Comparison of ENCODE assay signal across 8 mouse cellular contexts in the genomic region with DNA sequence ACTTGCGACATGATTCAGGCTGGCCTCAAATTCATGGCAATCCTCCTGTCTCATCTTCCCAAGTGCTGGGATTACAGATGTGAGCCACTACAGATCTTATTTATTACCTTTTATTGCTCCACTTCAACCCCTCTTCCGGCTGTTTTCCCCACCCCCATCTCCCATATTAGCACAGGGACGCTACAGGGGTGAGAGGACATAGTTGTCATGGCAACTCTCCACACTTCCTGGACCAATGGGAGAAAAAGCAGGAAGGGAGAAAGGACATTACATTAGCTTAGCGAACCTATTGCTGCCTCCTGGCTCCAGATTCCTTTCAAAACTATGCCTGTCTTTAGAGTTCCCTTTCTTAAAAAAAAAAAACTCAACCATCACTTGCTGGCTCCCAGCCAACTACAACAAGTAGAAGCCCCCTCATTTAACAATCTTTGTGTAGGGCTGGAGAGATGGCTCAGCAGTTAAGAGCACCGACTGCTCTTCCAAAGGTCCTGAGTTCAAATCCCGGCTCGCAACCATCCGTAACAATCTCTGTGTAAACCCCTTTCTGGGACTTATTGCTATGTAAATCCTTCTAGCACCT. TPM values are rescaled to one million over a fixed set of nuclear protein-coding genes. Genes with fewer than 3 reads are reported as not detected.
A peak's percentile ranks its signal among the peaks of the same experiment; 100 is the strongest.
DNase-seq lines count a peak whose midpoint lies in the region; ATAC-seq and TF ChIP-seq lines count a peak whose summit lies in the region.

No protein-coding gene starts in this region.

- no peak for DNase-seq in kidney, adult 11 months
- peak; percentile 36 for DNase-seq in embryo, embryonic 10 days (ENCODE audit: low spot score)
- DNase-seq in midbrain, postnatal 0 days (ENCODE audit: low spot score), result peak; percentile 64
- DNase-seq in left cerebral cortex, postnatal 25 days (ENCODE audit: low spot score in 2 of 2), result no peak
- no peak for DNase-seq in layer of hippocampus, adult 11-12 months (ENCODE audit: low spot score)
- no peak for DNase-seq in adrenal gland, postnatal 25 days

- intact Hi-C loops in left cerebral cortex, postnatal 25 days (cut with DNase I), result loop anchor here (1.0 to 2.0 kb wide), 2 partner anchors 141 to 202 kb away; no protein-coding TSS in a partner anchor

- no peak overlapping the region for H3K9ac ChIP-seq in kidney, embryonic 15.5 days
- peak overlapping the region; percentile 61 for H3K9ac ChIP-seq in hindbrain, embryonic 16.5 days (ENCODE audit: low read depth, low read length)
- H3K9ac ChIP-seq in midbrain, postnatal 0 days (replicated peaks; ENCODE audit: low read length, poor library complexity, severe bottlenecking), result peak overlapping the region; percentile 54; the same call in 1 of the 2 replicates

- H3K9me3 ChIP-seq in kidney, embryonic 15.5 days (replicated peaks), result no peaks in the 10 kb centered on the region
- no peaks in the 10 kb centered on the region for H3K9me3 ChIP-seq in hindbrain, embryonic 16.5 days (ENCODE audit: control insufficient read depth, low read length)
- H3K9me3 ChIP-seq in midbrain, postnatal 0 days (ENCODE audit: low read length), result no peaks in the 10 kb centered on the region

- H3K36me3 ChIP-seq in kidney, embryonic 15.5 days, result no peaks in the 10 kb centered on the region
- H3K36me3 ChIP-seq in hindbrain, embryonic 16.5 days (ENCODE audit: control insufficient read depth, insufficient read depth, low read length), result no peaks in the 10 kb centered on the region
- H3K36me3 ChIP-seq in midbrain, postnatal 0 days (ENCODE audit: insufficient read depth, low read length), result no peaks in the 10 kb centered on the region

- WGBS in kidney, embryonic 15.5 days, result 12% methylated on average over 8 of the region's 8 CpGs
- 10% methylated on average over 8 of the region's 8 CpGs for WGBS in hindbrain, embryonic 16.5 days
- WGBS in midbrain, postnatal 0 days, result 12% methylated on average over 8 of the region's 8 CpGs

- peaks cover 8% of the 10 kb centered on the region; the same call in 1 of the 2 replicates for H3K27me3 ChIP-seq in kidney, embryonic 15.5 days
- H3K27me3 ChIP-seq in hindbrain, embryonic 16.5 days (replicated peaks; ENCODE audit: control insufficient read depth, insufficient read depth, low read length), result no peaks in the 10 kb centered on the region
- no peaks in the 10 kb centered on the region for H3K27me3 ChIP-seq in midbrain, postnatal 0 days (ENCODE audit: insufficient read depth, low read length)

- H3K27ac ChIP-seq in kidney, embryonic 15.5 days, result no peak overlapping the region
- H3K27ac ChIP-seq in hindbrain, embryonic 16.5 days (ENCODE audit: low read depth, low read length), result peak overlapping the region; percentile 23; the same call in 1 of the 2 replicates
- no peak overlapping the region for H3K27ac ChIP-seq in midbrain, postnatal 0 days (ENCODE audit: low read depth, low read length)

- no peak for ATAC-seq in kidney, embryonic 15.5 days (replicated peaks; ENCODE audit: low FRiP score)
- ATAC-seq in hindbrain, embryonic 16.5 days, result no peak
- no peak for ATAC-seq in midbrain, postnatal 0 days (ENCODE audit: low FRiP score)

- peak overlapping the region; percentile 67 for H3K4me2 ChIP-seq in kidney, embryonic 15.5 days
- H3K4me2 ChIP-seq in hindbrain, embryonic 16.5 days (ENCODE audit: low read length), result peak overlapping the region; percentile 78
- peak overlapping the region; percentile 63 for H3K4me2 ChIP-seq in midbrain, postnatal 0 days (ENCODE audit: low read depth, low read length, poor library complexity, severe bottlenecking)

- no peak for TF ChIP-seq CTCF in midbrain, postnatal 0 days (IDR thresholded peaks at IDR 0.05)

- H3K4me3 ChIP-seq in kidney, embryonic 15.5 days (replicated peaks), result peak overlapping the region; percentile 34
- H3K4me3 ChIP-seq in hindbrain, embryonic 16.5 days (ENCODE audit: low read length), result peak overlapping the region; percentile 42
- H3K4me3 ChIP-seq in midbrain, postnatal 0 days (ENCODE audit: low read depth, low read length), result peak overlapping the region; percentile 38

- peaks cover 54% of the 10 kb centered on the region for H3K4me1 ChIP-seq in kidney, embryonic 15.5 days
- peaks cover 24% of the 10 kb centered on the region for H3K4me1 ChIP-seq in hindbrain, embryonic 16.5 days (ENCODE audit: control insufficient read depth, insufficient read depth, low read depth, low read length)
- peaks cover 6% of the 10 kb centered on the region; the same call in 1 of the 2 replicates for H3K4me1 ChIP-seq in midbrain, postnatal 0 days (ENCODE audit: insufficient read depth, low read length)

RNA-seq across cellular contexts. Expression of gene Kcnip2, which starts 3.1 kb away (rescaled TPM):
- 2.2 and 2.3 TPM in 2 replicates for polyA plus RNA-seq in kidney, embryonic 15.5 days (2015; fragmentation: Nextera tagmentation; extraction: Ambion mirVana)
- 17.0 and 19.2 TPM in 2 replicates for polyA plus RNA-seq in hindbrain, embryonic 16.5 days (2015; fragmentation: Nextera tagmentation; extraction: Ambion mirVana)
- total RNA-seq in midbrain, postnatal 0 days (2014; rRNA removed), result 13.7 and 21.2 TPM in 2 replicates
- polyA plus RNA-seq in midbrain, postnatal 0 days (2015; fragmentation: Nextera tagmentation; extraction: Ambion mirVana), result 12.0 and 14.2 TPM in 2 replicates
- total RNA-seq in left cerebral cortex, postnatal 25 days (2021), result 100 to 1,000 TPM; 141 to 165 TPM
- total RNA-seq in adrenal gland, postnatal 25 days (2021), result 0.27 TPM in 1 of 2 replicates, not detected in the other

RNA-seq across cellular contexts. Expression of gene Mgea5, which starts 29.1 kb away (rescaled TPM):
- polyA plus RNA-seq in kidney, embryonic 15.5 days (2015; fragmentation: Nextera tagmentation; extraction: Ambion mirVana), result 47.4 and 53.3 TPM in 2 replicates
- polyA plus RNA-seq in hindbrain, embryonic 16.5 days (2015; fragmentation: Nextera tagmentation; extraction: Ambion mirVana), result 63.7 and 68.3 TPM in 2 replicates
- 145 and 210 TPM in 2 replicates for total RNA-seq in midbrain, postnatal 0 days (2014; rRNA removed)
- 55.9 and 78.2 TPM in 2 replicates for polyA plus RNA-seq in midbrain, postnatal 0 days (2015; fragmentation: Nextera tagmentation; extraction: Ambion mirVana)
- 100 to 1,000 TPM; 159 to 160 TPM for total RNA-seq in left cerebral cortex, postnatal 25 days (2021)
- total RNA-seq in adrenal gland, postnatal 25 days (2021), result 84.7 and 93.9 TPM in 2 replicates

Comparison
In these comparisons a context has a peak if more than half of its experiments do, and no peak if none do; other contexts are left out.
1. DNase-seq: peak in embryo, embryonic 10 days (single experiment) and midbrain, postnatal 0 days (single experiment); none in kidney, adult 11 months (single experiment), left cerebral cortex, postnatal 25 days (0 of 2), layer of hippocampus, adult 11-12 months (single experiment) and adrenal gland, postnatal 25 days (single experiment).
2. RNA of gene Kcnip2, which starts 3.1 kb away (total RNA-seq): 141 to 165 TPM in left cerebral cortex, postnatal 25 days and 13.7 to 21.2 TPM in midbrain, postnatal 0 days; 0.27 TPM in adrenal gland, postnatal 25 days; every median in the first group is over 10 times any median in the second.
3. Peak in every context shown above with its lines, with median percentiles within 50 percentile points of each other: H3K4me2 ChIP-seq and H3K4me3 ChIP-seq.